Mouse (Mus musculus): Measurements from ENCODE around the gene Urah. TPM values are rescaled to one million over a fixed set of nuclear protein-coding genes. Genes with fewer than 3 reads are reported as not detected.

Urah gene
- polyA plus RNA-seq (2014; fragmentation: Nextera tagmentation; extraction: Ambion mirVana) = 7.6 and 12.9 TPM in 2 replicates

- DNase-seq (ENCODE audit: low spot score) (peak; percentile 41), ATAC-seq (ENCODE audit: low read depth) (peak; percentile 34; the same call in 1 of the 2 replicates)
- H3K9ac ChIP-seq (ENCODE audit: low read depth, low read length) = peak within 1 kb of the TSS; percentile 34; the same call in 1 of the 2 replicates
- no peak within 1 kb of the TSS for H3K27ac ChIP-seq (replicated peaks; ENCODE audit: low read depth, low read length)
- no peaks in the 10 kb centered on the region; the same call in 1 of the 2 replicates for H3K27me3 ChIP-seq (replicated peaks; ENCODE audit: control insufficient read depth, insufficient read depth, low read length)
- no peaks in the 10 kb centered on the region for H3K4me1 ChIP-seq (ENCODE audit: control insufficient read depth, insufficient read depth, low read length)
- no peak within 1 kb of the TSS for H3K4me3 ChIP-seq (ENCODE audit: low read depth, low read length)
- H3K36me3 ChIP-seq (ENCODE audit: control insufficient read depth, insufficient read depth, low read length) = no peaks in the 10 kb centered on the region
- no peak within 1 kb of the TSS for H3K4me2 ChIP-seq (ENCODE audit: low read depth, low read length)
- WGBS = 23% methylated on average over 19 of the region's 20 CpGs
- H3K9me3 ChIP-seq (ENCODE audit: control insufficient read depth, low read length) = no peaks in the 10 kb centered on the region
Observed at GRCm38 (mm10) chr7:140834968-140835757, at the start of gene Urah. Urah (plus strand) TSS chr7:140835018.

- ATAC-seq (ENCODE audit: low read depth) (no peak), DNase-seq (ENCODE audit: low spot score) (no peak)
- Histone ChIP-seq H3K9ac (ENCODE audit: low read depth, low read length) (no peak within 1 kb of the TSS), H3K36me3 (ENCODE audit: control insufficient read depth, insufficient read depth, low read length) (no peaks in the 10 kb centered on the region), H3K4me2 (ENCODE audit: low read depth, low read length) (no peak within 1 kb of the TSS), H3K27me3 (replicated peaks; ENCODE audit: control insufficient read depth, insufficient read depth, low read length) (no peaks in the 10 kb centered on the region), H3K9me3 (ENCODE audit: control insufficient read depth, low read length) (no peaks in the 10 kb centered on the region), H3K27ac (replicated peaks; ENCODE audit: low read depth, low read length) (no peak within 1 kb of the TSS), H3K4me1 (ENCODE audit: control insufficient read depth, insufficient read depth, low read length) (no peaks in the 10 kb centered on the region), H3K4me3 (ENCODE audit: low read depth, low read length) (no peak within 1 kb of the TSS)
- 79% methylated on average over 21 of the region's 33 CpGs for WGBS
Observed at GRCm38 (mm10) chr7:140787406-140788052, 47.3 kb upstream of the Urah start, which contains the start of gene Syce1. Syce1 (minus strand) TSS chr7:140787852.

- DNase-seq (ENCODE audit: low spot score) = no peak
- Histone ChIP-seq H3K4me2 (ENCODE audit: low read depth, low read length) (no peak overlapping the region), H3K4me1 (ENCODE audit: control insufficient read depth, insufficient read depth, low read length) (no peaks in the 10 kb centered on the region), H3K36me3 (ENCODE audit: control insufficient read depth, insufficient read depth, low read length) (no peaks in the 10 kb centered on the region), H3K27me3 (replicated peaks; ENCODE audit: control insufficient read depth, insufficient read depth, low read length) (no peaks in the 10 kb centered on the region), H3K9me3 (ENCODE audit: control insufficient read depth, low read length) (no peaks in the 10 kb centered on the region), H3K9ac (ENCODE audit: low read depth, low read length) (no peak overlapping the region), H3K27ac (replicated peaks; ENCODE audit: low read depth, low read length) (no peak overlapping the region), H3K4me3 (ENCODE audit: low read depth, low read length) (no peak overlapping the region)
- WGBS = 85% methylated on average over 7 of the region's 7 CpGs
- no peak for ATAC-seq (ENCODE audit: low read depth)
Observed at GRCm38 (mm10) chr7:140788053-140788435, 46.8 kb upstream of the Urah start.

- Histone ChIP-seq H3K27me3 (replicated peaks; ENCODE audit: control insufficient read depth, insufficient read depth, low read length) (no peaks in the 10 kb centered on the region), H3K27ac (replicated peaks; ENCODE audit: low read depth, low read length) (no peak overlapping the region), H3K4me3 (ENCODE audit: low read depth, low read length) (no peak overlapping the region), H3K36me3 (ENCODE audit: control insufficient read depth, insufficient read depth, low read length) (no peaks in the 10 kb centered on the region), H3K9ac (ENCODE audit: low read depth, low read length) (no peak overlapping the region), H3K4me1 (ENCODE audit: control insufficient read depth, insufficient read depth, low read length) (no peaks in the 10 kb centered on the region), H3K9me3 (ENCODE audit: control insufficient read depth, low read length) (no peaks in the 10 kb centered on the region), H3K4me2 (ENCODE audit: low read depth, low read length) (no peak overlapping the region)
- no peak for DNase-seq (ENCODE audit: low spot score)
- no peak for ATAC-seq (ENCODE audit: low read depth)
- 69% methylated on average over 4 of the region's 4 CpGs for WGBS
Observed at GRCm38 (mm10) chr7:140793541-140793940, 41.3 kb upstream of the Urah start.

- no peak overlapping the region for H3K4me2 ChIP-seq (ENCODE audit: low read depth, low read length)
- H3K4me1 ChIP-seq (ENCODE audit: control insufficient read depth, insufficient read depth, low read length) = no peaks in the 10 kb centered on the region
- WGBS = 86% methylated on average over 3 of the region's 3 CpGs
- DNase-seq (ENCODE audit: low spot score) = no peak
- no peak overlapping the region for H3K27ac ChIP-seq (replicated peaks; ENCODE audit: low read depth, low read length)
- H3K9ac ChIP-seq (ENCODE audit: low read depth, low read length) = no peak overlapping the region
- no peaks in the 10 kb centered on the region for H3K36me3 ChIP-seq (ENCODE audit: control insufficient read depth, insufficient read depth, low read length)
- no peaks in the 10 kb centered on the region for H3K9me3 ChIP-seq (ENCODE audit: control insufficient read depth, low read length)
- no peak overlapping the region for H3K4me3 ChIP-seq (ENCODE audit: low read depth, low read length)
- ATAC-seq (ENCODE audit: low read depth) = no peak
- H3K27me3 ChIP-seq (replicated peaks; ENCODE audit: control insufficient read depth, insufficient read depth, low read length) = no peaks in the 10 kb centered on the region
Observed at GRCm38 (mm10) chr7:140797619-140798018, 37.2 kb upstream of the Urah start.

- ATAC-seq (ENCODE audit: low read depth) (0 out of 2 replicates have a peak, but pooled peaks have one; percentile 30), DNase-seq (ENCODE audit: low spot score) (no peak)
- Histone ChIP-seq H3K4me2 (ENCODE audit: low read depth, low read length) (no peak overlapping the region), H3K9ac (ENCODE audit: low read depth, low read length) (no peak overlapping the region), H3K27me3 (replicated peaks; ENCODE audit: control insufficient read depth, insufficient read depth, low read length) (no peaks in the 10 kb centered on the region), H3K27ac (replicated peaks; ENCODE audit: low read depth, low read length) (no peak overlapping the region), H3K4me1 (ENCODE audit: control insufficient read depth, insufficient read depth, low read length) (no peaks in the 10 kb centered on the region), H3K4me3 (ENCODE audit: low read depth, low read length) (no peak overlapping the region), H3K9me3 (ENCODE audit: control insufficient read depth, low read length) (no peaks in the 10 kb centered on the region), H3K36me3 (ENCODE audit: control insufficient read depth, insufficient read depth, low read length) (no peaks in the 10 kb centered on the region)
- whole genome bisulfite sequencing = 56% methylated on average over 2 of the region's 2 CpGs
Observed at GRCm38 (mm10) chr7:140798212-140798611, 36.6 kb upstream of the Urah start.

GRCm38 (mm10) chr7:140802629-140803028, 32.2 kb upstream of the Urah start:
- Histone ChIP-seq H3K27me3 (replicated peaks; ENCODE audit: control insufficient read depth, insufficient read depth, low read length) (no peaks in the 10 kb centered on the region), H3K4me1 (ENCODE audit: control insufficient read depth, insufficient read depth, low read length) (no peaks in the 10 kb centered on the region), H3K9me3 (ENCODE audit: control insufficient read depth, low read length) (no peaks in the 10 kb centered on the region), H3K4me3 (ENCODE audit: low read depth, low read length) (no peak overlapping the region), H3K27ac (replicated peaks; ENCODE audit: low read depth, low read length) (no peak overlapping the region), H3K36me3 (ENCODE audit: control insufficient read depth, insufficient read depth, low read length) (no peaks in the 10 kb centered on the region), H3K9ac (ENCODE audit: low read depth, low read length) (no peak overlapping the region), H3K4me2 (ENCODE audit: low read depth, low read length) (no peak overlapping the region)
- DNase-seq (ENCODE audit: low spot score) = no peak
- 64% methylated on average over 6 of the region's 6 CpGs for WGBS
- ATAC-seq (ENCODE audit: low read depth) = no peak

- Histone ChIP-seq H3K4me1 (ENCODE audit: control insufficient read depth, insufficient read depth, low read length) (no peaks in the 10 kb centered on the region), H3K36me3 (ENCODE audit: control insufficient read depth, insufficient read depth, low read length) (0 out of 2 replicates have a peak, but pooled peaks cover 2% of the 10 kb centered on the region), H3K9ac (ENCODE audit: low read depth, low read length) (no peak overlapping the region), H3K27me3 (replicated peaks; ENCODE audit: control insufficient read depth, insufficient read depth, low read length) (no peaks in the 10 kb centered on the region), H3K27ac (replicated peaks; ENCODE audit: low read depth, low read length) (no peak overlapping the region), H3K4me3 (ENCODE audit: low read depth, low read length) (no peak overlapping the region), H3K9me3 (ENCODE audit: control insufficient read depth, low read length) (no peaks in the 10 kb centered on the region), H3K4me2 (ENCODE audit: low read depth, low read length) (no peak overlapping the region)
- ATAC-seq (ENCODE audit: low read depth) (no peak), DNase-seq (ENCODE audit: low spot score) (peak; percentile 7)
- 11% methylated on average over 1 of the region's 1 CpGs for WGBS
Observed at GRCm38 (mm10) chr7:140805704-140806103, 29.1 kb upstream of the Urah start.

Measured in embryonic facial prominence, embryonic 14.5 days (tissue).